ENCODE assay signal across 13 mouse cellular contexts in genomic region chr9:62180456-62181181, GRCm38 (mm10). TPM values are rescaled to one million over a fixed set of nuclear protein-coding genes. Genes with fewer than 3 reads are reported as not detected.
DNase-seq lines count a peak whose midpoint lies in the region; ATAC-seq lines count a peak whose summit lies in the region.
"Had no signal": no experiment of that assay in that cellular context is flagged by ENCODE, and none has a peak within 500 bp of the region (broad histone marks: within the 10 kb centered on the region; RNA-seq: fewer than 3 reads in every experiment).

No protein-coding gene starts in this region.

- peaks cover 30% of the 10 kb centered on the region for H3K4me1 ChIP-seq in hindbrain, embryonic 15.5 days (replicated peaks)
- H3K4me1 ChIP-seq in midbrain, embryonic 16.5 days (ENCODE audit: control insufficient read depth, insufficient read depth, low read length) = peaks cover 22% of the 10 kb centered on the region
- H3K4me1 ChIP-seq: megakaryocyte, embryonic 14.5 days had no signal

- intact Hi-C loops in heart, postnatal 14 days (cut with DNase I) = no loop called here

- no peak overlapping the region for H3K4me3 ChIP-seq in hindbrain, embryonic 15.5 days
- no peak overlapping the region for H3K4me3 ChIP-seq in midbrain, embryonic 16.5 days (ENCODE audit: low read depth, low read length)
- H3K4me3 ChIP-seq: embryonic facial prominence, embryonic 12.5 days; megakaryocyte, embryonic 14.5 days had no signal

- H3K27ac ChIP-seq in hindbrain, embryonic 15.5 days (replicated peaks) = peak overlapping the region; percentile 78
- peak overlapping the region; percentile 81 for H3K27ac ChIP-seq in midbrain, embryonic 16.5 days (ENCODE audit: low read length)
- H3K27ac ChIP-seq: embryonic facial prominence, embryonic 12.5 days; liver, embryonic 14.5 days had no signal

- peak; percentile 49; the same call in 1 of the 2 replicates for ATAC-seq in hindbrain, embryonic 15.5 days (ENCODE audit: low FRiP score, low read depth)
- peak; percentile 53 for ATAC-seq in midbrain, embryonic 16.5 days
- no peak for ATAC-seq in megakaryocyte progenitor cell, adult 5-6 weeks (replicated peaks; ENCODE audit: poor library complexity)
- ATAC-seq in erythroblast, adult 5-6 weeks (replicated peaks; ENCODE audit: low FRiP score, poor library complexity, severe bottlenecking) = no peak

- H3K9me3 ChIP-seq in hindbrain, embryonic 15.5 days = no peaks in the 10 kb centered on the region
- H3K9me3 ChIP-seq in midbrain, embryonic 16.5 days (replicated peaks; ENCODE audit: control insufficient read depth, low read length, poor library complexity, severe bottlenecking) = no peaks in the 10 kb centered on the region
- H3K9me3 ChIP-seq: embryonic facial prominence, embryonic 12.5 days had no signal

- H3K4me2 ChIP-seq in hindbrain, embryonic 15.5 days = peak overlapping the region; percentile 26; the same call in 1 of the 2 replicates
- peak overlapping the region; percentile 8; the same call in 1 of the 2 replicates for H3K4me2 ChIP-seq in midbrain, embryonic 16.5 days (ENCODE audit: low read length)
- H3K4me2 ChIP-seq: embryonic facial prominence, embryonic 12.5 days had no signal

- WGBS in hindbrain, embryonic 15.5 days = 35% methylated on average over 11 of the region's 11 CpGs
- WGBS in midbrain, embryonic 16.5 days = 44% methylated on average over 11 of the region's 11 CpGs

- peak; percentile 4 for DNase-seq in ovary, adult 18-20 months (ENCODE audit: low spot score)
- no peak for DNase-seq in ovary, postnatal 10 days (ENCODE audit: low spot score)
- no peak for DNase-seq in natural killer cell, adult 2 months (ENCODE audit: low spot score in 2 of 2)
- DNase-seq in heart, postnatal 14 days = no peak
- DNase-seq: gastrocnemius, postnatal 14 days; right cerebral cortex, postnatal 25 days had no signal

- no peaks in the 10 kb centered on the region for H3K27me3 ChIP-seq in hindbrain, embryonic 15.5 days
- no peaks in the 10 kb centered on the region for H3K27me3 ChIP-seq in midbrain, embryonic 16.5 days (ENCODE audit: control insufficient read depth, insufficient read depth, low read depth, low read length)
- H3K27me3 ChIP-seq: embryonic facial prominence, embryonic 12.5 days had no signal

- H3K36me3 ChIP-seq in hindbrain, embryonic 15.5 days = no peaks in the 10 kb centered on the region
- H3K36me3 ChIP-seq in midbrain, embryonic 16.5 days (ENCODE audit: control insufficient read depth, insufficient read depth, low read length) = no peaks in the 10 kb centered on the region
- H3K36me3 ChIP-seq: embryonic facial prominence, embryonic 12.5 days had no signal

- H3K9ac ChIP-seq in hindbrain, embryonic 15.5 days = no peak overlapping the region
- no peak overlapping the region for H3K9ac ChIP-seq in midbrain, embryonic 16.5 days (ENCODE audit: low read depth, low read length)
- H3K9ac ChIP-seq: embryonic facial prominence, embryonic 12.5 days; liver, embryonic 14.5 days had no signal

RNA-seq across cellular contexts. Expression of gene Glce, which starts 58.2 kb away (rescaled TPM):
- 18.9 and 23.0 TPM in 2 replicates for polyA plus RNA-seq in hindbrain, embryonic 15.5 days (2015; fragmentation: Nextera tagmentation; extraction: Ambion mirVana)
- 21.0 and 22.1 TPM in 2 replicates for polyA plus RNA-seq in midbrain, embryonic 16.5 days (2015; fragmentation: Nextera tagmentation; extraction: Ambion mirVana)
- total RNA-seq in megakaryocyte progenitor cell, adult 5-6 weeks (2015) = 17.1 and 19.7 TPM in 2 replicates
- total RNA-seq in megakaryocyte progenitor cell, adult 5-6 weeks (2017) = 18.0 and 20.3 TPM in 2 replicates
- total RNA-seq in erythroblast, adult 5-6 weeks (2015; ENCODE audit: low replicate concordance) = 0.38 and 7.1 TPM in 2 replicates
- total RNA-seq in erythroblast, adult 5-6 weeks (2017; ENCODE audit: low replicate concordance) = 2.2 and 4.3 TPM in 2 replicates
- 10 to 100 TPM; 11.5 to 12.0 TPM for total RNA-seq in heart, postnatal 14 days (2021)

Comparison
In these comparisons a context has a peak if more than half of its experiments do, and no peak if none do; other contexts are left out.
1. ATAC-seq: peak in hindbrain, embryonic 15.5 days (single experiment) and midbrain, embryonic 16.5 days (single experiment); none in megakaryocyte progenitor cell, adult 5-6 weeks (single experiment) and erythroblast, adult 5-6 weeks (single experiment).